Mouse (Mus musculus) megakaryocyte, embryonic 14.5 days (primary cell): ENCODE data around the gene Tmem131l.

Experiments used
- FLI1 ChIP-seq: IDR thresholded peaks from 2 replicates; pipeline ENCODE4 v1.6.1; 2012; ENCODE audit warnings: low read length, inconsistent platforms, mixed read lengths
- GATA1 ChIP-seq: IDR thresholded peaks from 3 replicates; pipeline ENCODE4 v1.6.1; 2012; ENCODE audit warnings: mixed read lengths, low read length, inconsistent platforms, borderline replicate concordance

DNA sequence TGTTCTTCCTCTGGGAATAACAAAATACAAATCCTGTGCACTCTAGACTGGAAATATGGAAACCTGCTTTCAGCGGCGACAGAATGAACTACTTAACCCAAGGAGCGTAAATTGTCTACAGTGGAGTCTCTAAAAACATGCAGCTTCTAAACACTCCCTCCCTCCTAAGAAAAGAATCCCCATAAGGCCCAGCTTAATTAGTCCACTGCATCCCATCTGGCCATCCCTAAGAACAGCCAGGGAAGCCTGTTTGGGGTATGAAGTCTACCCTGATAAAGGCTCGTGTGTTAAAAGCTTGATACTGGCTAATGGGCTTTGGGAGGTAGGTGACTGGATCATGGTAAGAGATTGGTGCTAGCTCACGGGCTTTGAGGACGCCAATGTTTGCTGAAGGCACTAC, 54.5 kb downstream of the Tmem131l start:
- no peak for TF ChIP-seq GATA1
- no peak for TF ChIP-seq FLI1
